Mouse (Mus musculus) gastrocnemius, postnatal 4 days (tissue): ENCODE measurements at regions not wholly inside any gene's neighbourhood (a gene's known extent, or its start where the extent isn't known, plus 50 kb on each side); places are given as distances from the start of the nearest gene placed in this dataset.
"Not testable (repeated sequence)": the region's sequence is repeated elsewhere in the genome, so short reads cannot be mapped to it uniquely, and the experiment has no call there.

Source experiments
- DNase-seq, 2 experiments: peaks; one replicate each; pipeline ENCODE4 v3.0.0; 2021 to 2022; ENCODE audit warnings: low spot score in 2 of 2, mixed read lengths in 2 of 2

- DNase-seq = no peak
These were observed 600.8 kb upstream of the Igfbp3 start for GRCm38 (mm10) chr11:7814556-7814955.

GRCm38 (mm10) chr11:7812436-7812835 lies 598.7 kb upstream of the Igfbp3 start:
- no peak for DNase-seq

DNA sequence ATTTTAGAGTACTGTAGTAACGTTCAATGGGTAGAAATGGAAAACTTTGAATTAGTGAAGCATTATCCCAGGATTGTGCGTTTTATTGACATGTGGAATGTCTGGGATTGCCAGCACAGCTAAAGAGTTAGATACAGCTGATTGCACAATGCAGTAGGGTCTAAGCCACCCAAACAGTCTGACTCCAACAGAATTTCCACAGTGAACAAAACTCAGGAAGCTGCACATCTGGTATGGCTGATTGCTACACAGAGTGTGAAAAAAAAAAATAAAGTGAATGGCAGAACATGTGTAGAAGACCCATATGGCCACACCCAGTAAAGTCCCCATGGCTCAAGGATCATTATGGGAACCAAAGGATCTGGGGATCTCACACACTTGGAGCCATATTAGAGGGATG lies 596.0 kb upstream of the Igfbp3 start:
- no peak for DNase-seq

GRCm38 (mm10) chr11:7796373-7796772 lies 582.6 kb upstream of the Igfbp3 start:
- DNase-seq = no peak

DNA sequence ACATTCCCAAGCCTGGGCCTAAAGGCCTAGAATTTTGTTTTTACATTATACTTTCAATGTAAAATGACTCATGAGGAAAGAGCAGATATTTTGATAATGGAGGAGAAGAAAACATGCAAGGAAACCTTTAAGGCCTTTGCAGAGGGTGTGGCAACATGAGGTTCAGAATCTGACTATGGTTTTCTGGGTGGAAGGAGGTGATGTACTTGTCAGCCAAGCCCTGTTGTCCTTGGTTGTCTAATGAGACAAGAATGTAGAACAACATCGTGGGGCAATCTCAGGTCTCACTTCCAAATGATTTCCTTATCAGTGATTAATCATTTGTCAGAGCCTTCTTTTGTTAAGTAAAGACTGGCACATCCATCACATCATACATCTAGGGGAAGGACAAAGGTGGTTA lies 580.5 kb upstream of the Igfbp3 start:
- DNase-seq = no peak

DNA sequence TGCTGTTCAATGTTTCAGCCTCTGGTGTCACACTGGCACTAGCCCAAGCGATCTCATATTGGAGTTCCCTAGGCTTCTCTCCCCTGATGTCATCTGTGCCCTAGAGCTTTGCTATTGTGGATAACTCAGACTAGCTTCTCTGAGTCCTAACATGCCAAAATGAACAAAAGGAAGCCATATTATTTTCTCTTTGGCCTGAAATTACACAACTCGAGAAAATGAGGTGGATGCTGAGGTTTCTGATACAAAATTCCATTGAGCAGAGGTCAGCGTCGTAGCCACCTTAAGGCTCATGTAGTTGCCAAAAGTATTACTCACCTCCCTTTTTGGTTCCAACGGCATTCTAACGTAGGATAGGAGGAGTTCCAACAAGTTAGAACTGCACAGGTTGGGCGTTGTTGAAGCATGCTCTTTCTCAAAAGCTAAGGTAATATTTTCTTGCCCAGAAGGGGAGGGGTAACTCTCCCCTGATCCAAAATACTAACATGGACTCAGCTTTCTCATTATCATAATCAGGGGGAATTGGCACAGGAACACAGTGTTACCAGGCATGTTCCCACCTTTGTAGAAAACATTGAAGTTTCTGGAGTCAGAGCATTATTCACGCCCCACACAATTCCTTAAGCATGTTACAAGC lies 566.9 kb upstream of the Igfbp3 start:
- peak in 1 of 2 experiments; percentile 11 for DNase-seq

- DNase-seq = not testable (repeated sequence)
These were observed 561.6 kb upstream of the Igfbp3 start for GRCm38 (mm10) chr11:7775361-7775760.

DNA sequence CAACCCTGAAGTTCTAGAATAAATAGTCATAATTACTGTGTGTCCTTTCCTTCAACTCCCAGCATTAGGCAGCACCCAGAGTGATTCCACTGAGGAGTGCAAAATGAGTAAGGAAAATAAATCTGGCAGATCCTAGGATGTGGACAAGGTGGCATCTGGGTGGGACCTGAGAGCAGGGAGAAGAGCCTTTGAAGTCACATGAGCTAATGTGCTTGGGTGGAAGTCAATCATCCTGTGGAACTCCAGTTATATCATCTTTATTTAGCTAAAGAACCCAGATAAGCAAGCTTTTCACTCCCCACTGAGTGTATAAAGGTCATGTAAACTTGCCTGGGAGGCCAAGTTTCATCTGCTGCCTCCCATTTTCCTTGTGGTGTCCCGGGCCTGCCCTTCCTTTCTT lies 551.6 kb upstream of the Igfbp3 start:
- DNase-seq = no peak

GRCm38 (mm10) chr11:7758862-7759467 lies 545.2 kb upstream of the Igfbp3 start:
- no peak for DNase-seq
